ENCODE assay signal across 15 mouse cellular contexts in the genomic region with DNA sequence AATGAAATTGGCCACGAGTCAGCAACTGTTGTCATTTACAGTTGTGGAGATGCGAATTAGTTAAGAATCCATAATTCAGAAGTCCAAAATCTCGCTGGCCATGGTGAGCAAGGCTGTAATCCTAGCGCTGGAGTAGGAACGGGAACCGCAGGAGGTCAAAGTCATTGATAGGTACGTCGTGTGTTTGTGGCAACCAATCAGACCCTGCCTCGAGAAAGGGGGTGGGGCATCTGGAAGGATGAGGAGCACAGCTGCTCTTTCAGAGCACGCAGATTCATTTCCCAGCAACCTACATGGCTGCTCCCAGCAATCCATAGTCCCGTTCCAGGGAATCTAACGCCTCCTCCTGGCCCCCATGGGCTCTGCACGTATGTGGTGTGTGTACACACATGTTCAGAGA.
"Had no signal": no experiment of that assay in that cellular context is flagged by ENCODE, and none has a peak within 500 bp of the region (broad histone marks: within the 10 kb centered on the region; RNA-seq: fewer than 3 reads in every experiment).

No protein-coding gene starts in this region.

- H3K4me3 ChIP-seq: limb, embryonic 13.5 days; liver, embryonic 15.5 days; lung, embryonic 15.5 days; midbrain, embryonic 10.5 days; myocyte; neural tube, embryonic 15.5 days had no signal

- H3K36me3 ChIP-seq: limb, embryonic 13.5 days; midbrain, embryonic 10.5 days; neural tube, embryonic 15.5 days had no signal

- H3K27ac ChIP-seq: limb, embryonic 13.5 days; liver, embryonic 15.5 days; lung, embryonic 15.5 days; midbrain, embryonic 10.5 days; neural tube, embryonic 15.5 days; stomach, postnatal 0 days had no signal

- H3K27me3 ChIP-seq: liver, embryonic 15.5 days had no signal

- DNase-seq: kidney, postnatal 10 days; kidney, postnatal 4 days; left cerebral cortex, postnatal 4 days; midbrain, embryonic 14.5 days; right cerebral cortex, adult 18-20 months; right cerebral cortex, postnatal 25 days; thymus, adult 2 months; thymus, postnatal 25 days had no signal
